Mouse (Mus musculus) left cerebral cortex, postnatal 10 days (tissue): Measurements from ENCODE around the gene Coq3. TPM values are rescaled to one million over a fixed set of nuclear protein-coding genes. Genes with fewer than 3 reads are reported as not detected.
A peak's percentile ranks its signal among the peaks of the same experiment; 100 is the strongest.

ENCODE experiments used
- DNase-seq, 2 experiments: peaks; one replicate each; pipeline ENCODE4 v3.0.0; 2021 to 2022; ENCODE audit warnings: low spot score in 2 of 2, mixed read lengths in 1 of 2; ENCODE audit errors: extremely low spot score in 1 of 2
- intact Hi-C: fragments of 180-260 bp; cut with DNase I; formaldehyde crosslinking; loops from one replicate; pipeline ENCODE4 v1.15.1; 2025
- total RNA-seq, 2 experiments: library from RNA; stranded (reverse); gene quantifications; 2 replicates each; pipeline ENCODE4 v1.2.3; 2021

Gene Coq3
- total RNA-seq = 10 to 100 TPM; 13.6 to 13.9 TPM

DNA sequence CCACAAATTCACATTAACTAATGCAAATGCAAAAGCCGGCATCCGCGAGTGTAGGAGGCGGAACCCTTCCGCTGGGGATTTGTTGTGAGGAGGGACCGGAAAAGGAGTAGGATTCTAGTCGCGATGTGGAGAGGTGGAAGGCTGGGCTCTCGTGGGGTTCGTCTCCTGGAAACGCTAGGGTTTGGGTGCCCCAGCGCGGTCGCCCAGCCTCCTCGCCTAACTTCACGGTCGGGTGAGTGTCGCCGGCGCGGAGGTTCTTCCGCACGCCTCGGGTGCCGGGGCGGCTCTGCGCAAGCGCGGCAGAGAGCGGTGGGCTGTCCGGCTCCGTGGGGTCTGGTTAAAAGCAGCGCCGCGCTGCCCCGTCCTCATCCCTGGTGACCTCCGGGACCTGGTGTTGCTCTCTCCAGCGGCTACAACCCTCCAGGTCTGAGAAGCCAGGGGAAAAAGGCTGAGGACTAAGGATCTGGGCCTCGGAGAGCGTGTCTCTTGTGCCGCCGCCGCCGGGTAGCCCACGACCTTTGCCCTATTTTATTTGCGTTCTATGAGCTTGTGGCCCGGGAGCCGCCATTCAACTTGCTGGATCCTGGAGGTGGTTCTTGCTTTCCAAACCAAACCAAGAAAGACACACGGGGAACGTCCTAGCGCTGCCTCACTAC is at the start of gene Coq3:
Gene Coq3 (plus strand): TSS at position 109 of the 656 bp plus-strand sequence.
- intact Hi-C loops = loop anchor here (5.0 to 10.0 kb wide), 3 partner anchors 53 to 115 kb away; partner anchors contain the start of gene Faxc
- peak; percentile 82 to 86 for DNase-seq

DNA sequence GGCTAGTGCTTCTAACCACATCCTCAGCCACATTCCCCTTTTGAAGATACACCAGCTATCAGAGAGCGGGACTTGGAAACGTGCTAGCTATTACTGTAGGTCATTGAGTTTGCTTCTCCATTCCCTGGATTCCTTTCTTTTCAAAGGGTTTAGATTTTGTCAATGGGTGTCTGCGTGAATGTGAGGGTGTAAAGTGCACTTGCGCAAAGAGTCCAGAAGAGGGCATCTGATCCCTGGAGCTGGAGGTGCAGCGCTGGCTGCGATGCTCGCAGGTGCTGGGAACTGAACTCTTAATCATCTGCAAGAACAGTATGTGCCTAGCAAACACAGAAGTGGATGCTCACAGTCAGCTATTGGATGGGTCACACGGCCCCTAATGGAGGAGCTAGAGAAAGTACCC is 46.6 kb upstream of the Coq3 start:
- DNase-seq = no peak
- intact Hi-C loops = no loop called here

DNA sequence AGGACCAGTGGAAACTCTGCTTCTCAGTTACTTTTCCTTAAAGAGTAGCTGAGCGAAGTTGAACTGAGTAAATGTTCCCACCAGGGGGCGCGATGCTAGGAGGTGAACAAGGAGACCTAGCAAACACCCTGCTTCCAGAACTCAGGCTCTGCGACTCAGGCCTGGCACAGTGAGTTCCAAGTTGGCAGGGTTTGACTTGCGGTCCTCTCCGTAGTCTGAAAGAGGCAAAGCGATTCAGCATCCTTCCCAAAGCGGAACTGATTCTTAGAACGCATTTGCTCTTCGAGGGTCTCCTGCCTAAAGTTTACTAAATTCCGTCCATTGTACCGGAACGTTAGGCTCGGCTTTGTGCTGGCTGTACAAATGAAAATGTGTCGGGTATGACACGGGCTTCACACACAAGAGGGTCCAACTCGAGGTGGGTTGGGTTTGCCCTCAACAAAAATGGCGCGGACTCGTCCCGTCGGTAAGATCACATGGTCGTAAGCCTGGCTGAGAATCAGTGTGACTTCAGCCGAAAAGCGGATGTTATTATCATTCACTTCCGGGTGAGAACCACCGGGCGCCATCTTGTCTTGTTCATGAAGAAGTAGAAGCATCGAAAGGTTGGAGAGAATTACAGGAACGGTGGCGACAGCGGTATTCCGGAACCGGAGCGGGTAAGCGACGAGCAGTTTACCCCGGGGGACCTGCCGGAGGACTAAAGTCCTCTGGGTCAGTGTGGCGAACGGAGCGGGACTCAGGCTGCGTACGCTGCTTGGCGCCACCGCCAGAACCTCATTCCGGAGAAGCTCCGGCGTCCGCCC is 31.8 kb upstream of the Coq3 start, which contains the start of gene Pnisr:
Gene Pnisr (plus strand): TSS at position 103 of the 806 bp plus-strand sequence.
- DNase-seq = peak; percentile 94 to 97
- intact Hi-C loops = no loop called here

DNA sequence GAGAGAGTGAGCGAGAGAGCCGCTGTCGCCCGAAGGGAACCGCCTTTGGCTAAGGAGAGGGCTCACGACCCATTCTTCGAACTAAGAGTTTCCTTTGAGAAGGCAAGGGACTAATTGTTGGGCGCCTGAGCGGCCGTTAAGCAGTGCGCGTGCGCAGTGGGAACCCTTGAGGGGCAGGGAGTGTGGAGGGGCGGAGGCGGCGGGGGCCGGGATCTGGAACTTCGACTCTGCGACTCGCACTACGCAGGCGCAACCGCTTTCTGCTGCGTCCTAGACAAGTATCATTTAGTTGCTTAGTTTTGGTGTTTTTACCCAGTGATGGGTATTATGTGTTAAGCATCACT is 31.2 kb upstream of the Coq3 start:
- peak; percentile 82 to 95 for DNase-seq
- intact Hi-C loops = no loop called here

DNA sequence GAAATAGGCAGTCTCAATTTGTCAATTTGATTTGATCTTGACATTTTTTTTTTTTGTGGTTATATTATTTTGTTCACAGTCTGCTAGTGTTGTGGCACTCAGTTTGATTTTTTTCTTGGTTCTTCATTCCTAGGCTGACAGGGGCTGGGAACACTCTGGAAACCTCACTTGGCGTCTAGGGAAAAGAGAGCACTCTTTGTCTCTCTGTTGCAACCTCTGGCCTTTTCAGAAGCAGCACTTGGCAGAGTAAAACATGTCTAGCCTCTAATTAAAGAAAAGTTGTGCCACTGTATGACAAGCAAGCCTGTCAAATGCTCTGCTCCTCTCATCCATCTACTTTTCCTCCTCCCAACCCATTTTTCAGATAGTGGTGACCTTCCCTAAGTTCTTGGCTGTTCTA is 22.0 kb upstream of the Coq3 start:
- no peak for DNase-seq
- intact Hi-C loops = no loop called here

DNA sequence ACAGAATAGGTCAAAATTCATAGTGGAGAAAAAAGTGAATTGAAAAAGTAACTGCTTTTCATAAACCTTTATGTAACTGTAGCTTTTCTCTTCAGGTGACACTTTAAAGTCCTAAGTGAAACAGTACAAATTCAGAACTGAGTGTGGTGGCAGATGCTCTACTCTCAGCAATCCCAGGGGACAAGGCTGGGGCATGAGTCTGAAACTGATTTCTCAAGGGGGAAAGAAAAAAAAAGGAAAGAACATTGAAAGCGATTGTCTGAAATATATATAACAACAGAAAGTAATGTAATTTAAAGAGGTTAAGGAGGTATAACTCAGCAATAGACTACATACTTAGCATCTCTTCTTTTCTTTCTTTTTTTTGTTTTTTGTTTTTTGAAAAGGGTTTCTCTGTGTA is 14.2 kb upstream of the Coq3 start:
- no peak for DNase-seq
- intact Hi-C loops = no loop called here

DNA sequence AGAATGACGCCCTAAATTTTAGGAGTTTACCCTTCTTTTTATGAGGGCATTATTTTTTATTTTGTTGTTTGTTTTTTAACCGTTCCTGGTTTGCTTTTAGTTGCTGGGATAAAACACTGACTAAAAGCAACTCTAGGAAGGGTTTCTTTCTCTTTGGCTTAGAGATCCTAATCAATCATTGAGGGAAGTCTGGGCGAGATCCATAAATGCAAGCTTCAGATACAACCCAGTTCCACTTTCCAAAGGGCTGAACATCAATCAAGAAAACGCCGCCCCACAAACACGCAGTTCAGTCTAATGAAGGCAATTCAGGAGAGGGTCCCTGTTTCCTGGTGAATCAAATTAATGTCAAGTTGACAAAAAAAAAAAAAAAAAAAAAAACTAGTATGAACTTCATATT is 697 bp upstream of the Coq3 start:
- no peak for DNase-seq
- intact Hi-C loops = loop anchor here (5.0 to 10.0 kb wide), 2 partner anchors 54 to 116 kb away; partner anchors contain the start of gene Faxc

DNA sequence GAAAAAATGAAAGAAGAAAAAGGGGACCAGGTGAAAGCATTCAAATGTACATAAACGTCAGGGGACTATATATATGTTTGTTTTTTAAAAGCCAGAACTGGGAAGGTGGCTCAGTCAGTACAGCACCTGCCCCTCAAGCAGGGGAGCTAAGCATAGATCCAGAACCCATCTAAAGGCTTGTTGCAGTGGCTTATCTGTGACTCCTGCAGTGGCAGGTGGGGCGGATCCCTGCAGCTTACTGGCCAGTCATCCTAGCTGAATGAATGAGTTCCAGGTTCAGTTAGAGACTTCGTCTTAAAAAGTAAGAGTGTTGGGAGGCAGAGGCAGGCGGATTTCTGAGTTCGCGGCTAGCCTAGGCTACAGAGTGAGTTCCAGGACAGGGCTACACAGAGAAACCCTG is 3.3 kb downstream of the Coq3 start:
- intact Hi-C loops = loop anchor here (5.0 kb wide), 1 partner anchor 59 kb away; no protein-coding TSS in a partner anchor
- DNase-seq = no peak

DNA sequence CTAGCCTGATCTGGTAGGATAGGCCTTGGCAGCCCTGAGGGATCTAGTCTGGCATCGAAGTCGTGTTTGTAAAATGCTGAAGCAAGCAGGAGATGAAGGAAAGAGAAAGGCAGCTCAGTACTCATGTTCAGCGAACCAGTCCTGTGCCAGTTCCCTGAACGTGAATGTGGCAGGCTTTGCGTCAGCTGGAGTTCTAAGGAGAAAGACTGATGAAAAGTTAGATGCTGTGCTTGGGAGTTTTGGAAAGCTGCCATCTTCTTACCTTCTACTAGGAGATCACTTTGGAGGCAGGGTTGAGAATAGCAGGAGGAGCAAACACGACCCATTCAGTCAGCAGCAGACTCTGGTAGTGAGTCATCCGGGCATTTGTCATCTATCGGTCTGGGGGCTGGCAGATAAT is 6.4 kb downstream of the Coq3 start:
- intact Hi-C loops = no loop called here
- no peak for DNase-seq

DNA sequence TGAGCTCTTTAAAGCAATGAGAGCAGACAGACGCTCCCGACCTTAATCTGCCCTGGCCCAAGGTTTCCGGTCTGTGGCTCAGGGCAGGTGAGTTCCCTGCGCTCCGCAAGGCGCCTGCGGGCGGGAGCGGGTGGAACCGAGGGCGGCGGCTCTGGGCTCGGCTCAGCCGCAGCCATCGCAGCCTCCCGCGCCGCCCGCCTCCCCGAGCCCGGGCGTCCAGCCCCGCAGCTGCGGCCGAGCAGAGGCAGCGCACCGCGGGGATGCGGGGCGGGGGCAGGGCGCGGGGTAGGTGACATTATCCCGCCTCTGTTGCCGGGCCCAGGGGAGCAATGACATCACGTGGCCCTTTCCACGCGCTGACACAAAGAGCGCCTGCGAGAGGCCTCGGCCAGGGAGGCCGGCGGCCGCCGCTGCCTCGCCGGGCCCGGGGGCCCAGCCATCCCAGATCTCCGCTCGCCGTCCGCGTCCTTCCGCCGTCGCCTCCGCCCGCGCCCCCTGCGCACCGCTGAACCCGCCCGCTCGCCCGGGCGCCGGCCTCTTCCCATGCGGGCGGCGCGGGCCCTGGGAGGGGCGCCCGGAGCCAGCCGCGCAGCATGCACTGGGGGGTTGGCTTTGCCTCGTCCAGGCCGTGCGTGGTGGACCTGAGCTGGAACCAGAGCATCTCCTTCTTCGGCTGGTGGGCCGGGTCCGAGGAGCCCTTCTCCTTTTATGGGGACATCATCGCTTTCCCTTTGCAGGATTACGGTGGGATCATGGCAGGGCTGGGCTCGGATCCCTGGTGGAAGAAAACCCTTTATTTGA is 51.7 kb downstream of the Coq3 start, which contains the start of gene Faxc:
Gene Faxc (plus strand): TSS at position 359 of the 801 bp plus-strand sequence.
- intact Hi-C loops = loop anchor here (5.0 kb wide), 1 partner anchor 54 kb away; the partner anchor contains the start of gene Coq3

DNA sequence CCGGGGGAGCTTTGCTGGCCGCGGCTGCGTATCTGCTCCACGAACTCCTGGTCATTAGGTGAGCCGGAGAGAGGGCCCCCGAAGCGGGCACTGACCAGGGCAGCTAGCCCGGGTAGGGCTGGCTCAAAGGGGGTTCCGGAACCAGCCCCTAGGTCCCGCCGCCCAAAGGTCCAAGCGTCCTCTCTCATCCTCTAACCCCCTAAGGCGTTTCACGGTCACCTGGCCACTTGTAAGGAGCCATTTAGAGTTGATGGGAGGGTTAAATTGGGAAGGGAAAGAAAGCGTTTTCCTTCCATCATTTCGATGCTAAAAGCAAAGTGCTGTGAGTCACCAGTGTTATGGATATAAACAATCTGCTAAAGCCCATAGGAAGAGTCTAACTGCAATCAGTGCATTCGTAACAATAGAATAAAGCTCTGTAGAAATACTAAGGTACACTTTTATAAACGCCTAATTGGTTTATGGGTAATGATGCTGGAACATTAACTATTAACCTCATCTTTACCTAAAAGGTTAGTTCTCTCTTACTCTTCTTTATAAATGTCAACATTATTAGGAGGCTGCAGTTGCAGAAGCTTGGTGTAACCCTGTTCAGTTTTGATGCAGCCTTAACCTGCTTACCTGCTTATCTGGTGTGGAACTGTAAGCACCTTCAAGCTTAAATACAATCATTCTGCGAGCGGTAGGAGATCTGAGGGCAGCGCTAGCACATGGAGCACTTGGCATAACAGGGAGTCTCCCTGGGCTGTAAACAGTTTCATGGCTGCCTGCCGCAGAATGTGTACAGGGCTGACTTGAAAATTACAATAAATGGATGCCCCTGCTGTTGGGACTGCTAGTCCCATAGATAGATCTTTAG is 52.5 kb downstream of the Coq3 start:
- intact Hi-C loops = loop anchor here (5.0 kb wide), 1 partner anchor 55 kb away; the partner anchor contains the start of gene Coq3
- peak in 1 of 2 experiments; percentile 48 for DNase-seq

More for the DNA sequence above, 51.7 kb downstream of the Coq3 start, which contains the start of gene Faxc:
- peak; percentile 31 to 69 for DNase-seq

DNA sequence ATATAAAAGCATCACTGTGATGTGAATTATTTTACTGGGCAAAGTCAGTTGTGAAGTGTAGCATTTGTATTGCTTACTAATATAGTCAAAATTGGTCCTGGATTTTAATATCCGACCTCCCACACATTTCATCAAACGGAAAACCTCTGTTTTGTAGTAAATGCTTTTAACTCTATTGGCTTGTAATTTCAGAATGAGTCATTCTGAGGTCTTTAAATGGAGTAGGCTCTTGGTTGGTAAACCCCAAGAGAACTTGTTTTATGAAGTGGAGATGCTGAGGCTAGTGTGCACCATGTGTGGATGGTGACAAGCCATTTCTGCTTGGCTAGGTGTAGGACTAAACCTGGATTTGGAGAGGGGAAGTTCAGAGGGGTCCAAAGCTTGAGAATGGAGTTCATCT is 55.9 kb downstream of the Coq3 start:
- intact Hi-C loops = no loop called here
- no peak for DNase-seq

DNA sequence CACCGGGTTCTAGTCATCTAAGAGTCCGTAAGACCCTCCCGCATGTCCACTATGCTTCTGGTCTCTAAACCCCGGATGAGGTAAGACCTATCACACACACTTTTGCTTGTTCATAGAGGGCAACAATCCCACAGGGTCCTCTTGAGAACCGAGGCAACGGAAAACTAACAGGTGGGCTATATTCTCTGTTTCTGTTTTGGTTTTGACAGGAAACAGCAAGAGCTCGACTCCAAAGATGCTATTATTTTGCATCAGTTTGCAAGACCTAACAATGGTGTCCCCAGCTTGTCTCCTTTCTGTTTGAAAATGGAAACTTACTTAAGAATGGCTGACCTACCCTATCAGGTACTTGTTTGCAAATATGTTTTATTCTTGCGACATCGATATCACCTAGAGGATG is 57.0 kb downstream of the Coq3 start:
- DNase-seq = no peak
- intact Hi-C loops = no loop called here

DNA sequence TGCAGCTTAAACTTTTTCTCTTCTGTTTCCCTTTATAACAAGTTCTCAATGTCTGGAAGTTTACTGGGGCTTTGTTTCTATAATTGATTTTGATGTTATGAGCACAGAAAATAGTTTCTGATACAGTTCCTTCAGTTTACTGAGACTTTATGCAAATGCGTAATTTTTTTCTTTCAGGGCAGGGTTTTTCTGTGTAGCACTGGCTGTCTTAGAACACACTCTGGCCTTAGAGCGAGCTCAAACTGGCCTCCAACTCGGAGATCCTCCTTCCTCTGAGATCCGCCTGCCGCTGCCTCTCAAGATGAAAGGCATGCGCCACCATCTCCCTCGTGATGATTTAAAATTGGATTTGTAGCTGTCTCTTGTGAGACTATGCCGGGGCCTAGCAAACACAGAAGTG is 58.4 kb downstream of the Coq3 start:
- intact Hi-C loops = no loop called here

DNA sequence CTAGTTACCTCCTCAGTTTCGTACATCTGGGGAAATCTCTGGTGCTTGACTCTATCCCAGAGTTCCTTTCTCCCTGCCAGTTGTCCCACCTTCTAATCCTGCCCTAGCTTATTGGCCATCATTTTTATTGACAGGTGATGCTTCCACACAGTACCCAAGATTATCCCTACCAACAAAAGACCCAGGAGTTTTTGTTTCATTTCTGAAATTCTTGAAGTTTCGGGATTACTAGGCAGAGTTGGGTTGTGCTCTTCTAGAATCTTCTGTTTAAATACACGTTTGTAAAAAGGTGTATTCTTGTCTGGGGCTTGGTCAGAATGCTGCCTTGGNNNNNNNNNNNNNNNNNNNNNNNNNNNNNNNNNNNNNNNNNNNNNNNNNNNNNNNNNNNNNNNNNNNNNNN is 65.2 kb downstream of the Coq3 start:
- intact Hi-C loops = loop anchor here (5.0 kb wide), 1 partner anchor 62 kb away; no protein-coding TSS in a partner anchor
- no peak for DNase-seq

More for the DNA sequence above, 58.4 kb downstream of the Coq3 start:
- DNase-seq = no peak

DNA sequence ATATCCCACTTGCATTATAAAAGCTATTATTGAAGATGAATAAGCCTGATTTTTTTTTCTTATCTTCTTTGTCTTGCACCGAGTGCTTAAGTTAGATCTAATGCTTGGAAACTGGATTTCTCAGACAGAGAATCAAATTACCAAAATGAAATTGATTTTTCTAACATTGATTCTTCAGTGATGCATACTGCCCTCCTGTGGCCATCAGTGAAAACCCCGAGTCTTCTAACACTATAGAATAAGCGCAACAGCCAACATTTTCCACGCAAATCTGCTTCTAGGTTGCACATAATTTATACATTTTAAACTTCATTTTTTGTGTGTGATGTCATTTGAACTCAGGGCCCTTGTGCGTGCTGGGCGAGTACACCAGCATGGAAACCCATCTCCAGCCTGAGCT is 72.0 kb downstream of the Coq3 start:
- DNase-seq = peak; percentile 37 to 42
- intact Hi-C loops = no loop called here

DNA sequence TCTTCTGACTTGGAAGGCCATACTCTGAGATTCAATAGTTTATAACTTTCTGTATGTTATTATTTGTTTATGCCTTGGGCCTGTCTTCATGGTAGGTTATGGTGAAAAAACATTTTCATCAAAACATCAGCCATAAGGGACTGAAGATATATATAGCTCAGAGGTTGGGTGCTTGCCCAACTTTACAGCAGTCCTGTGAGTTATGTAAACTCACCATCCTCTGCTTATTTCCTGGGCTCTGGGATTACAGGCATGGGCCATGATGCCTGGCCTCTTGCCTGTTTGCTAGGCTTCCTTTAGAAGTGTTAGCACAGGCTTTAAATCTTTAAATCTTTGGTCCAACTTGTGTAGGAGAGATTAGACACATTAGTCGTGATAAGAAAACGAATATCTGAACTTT is 72.8 kb downstream of the Coq3 start:
- intact Hi-C loops = no loop called here
- no peak for DNase-seq
